Mouse (Mus musculus): ENCODE results near the gene Htr5b. TPM values are rescaled to one million over a fixed set of nuclear protein-coding genes. Genes with fewer than 3 reads are reported as not detected.
A peak's percentile ranks its signal among the peaks of the same experiment; 100 is the strongest.

Htr5b gene
- total and polyA plus RNA-seq, 2 experiments from 2014 or later = not detected

DNA sequence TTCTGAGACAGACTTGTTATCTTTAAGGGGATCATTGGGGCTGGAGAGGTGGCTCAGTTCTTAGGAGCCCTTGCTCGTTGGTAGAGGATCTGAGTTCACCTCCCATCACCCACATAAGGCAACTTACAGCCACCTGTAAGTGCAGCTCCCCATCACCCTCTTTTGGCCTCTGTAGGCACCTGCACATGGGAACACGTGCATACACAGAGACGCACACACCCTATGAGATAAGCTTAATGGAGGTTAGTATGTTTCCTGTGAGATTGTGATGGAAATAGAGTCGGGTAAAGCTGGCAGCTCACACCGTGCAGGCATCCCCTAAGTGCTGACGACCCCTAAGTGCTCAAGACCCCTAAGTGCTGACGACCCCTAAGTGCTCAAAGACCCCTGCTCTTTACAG is 3.2 kb upstream of the Htr5b start:
- ATAC-seq (ENCODE audit: insufficient read depth, low read depth) (no peak), DNase-seq (ENCODE audit: low spot score) (no peak)
- no peaks in the 10 kb centered on the region for H3K4me1 ChIP-seq (ENCODE audit: control insufficient read depth, insufficient read depth)
- H3K27me3 ChIP-seq (ENCODE audit: control insufficient read depth, insufficient read depth, low read length) = peaks cover 13% of the 10 kb centered on the region
- no peak overlapping the region for H3K4me3 ChIP-seq (ENCODE audit: low read depth, low read length)
- 40% methylated on average over 7 of the region's 7 CpGs for WGBS
- H3K27ac ChIP-seq (ENCODE audit: low read depth) = no peak overlapping the region
- TF ChIP-seq CTCF (IDR thresholded peaks at IDR 0.05; ENCODE audit: low read depth) (no peak), EP300 (IDR thresholded peaks at IDR 0.05; ENCODE audit: low read depth) (no peak)
- no peak overlapping the region for H3K4me2 ChIP-seq (ENCODE audit: low read depth, low read length)
- H3K9me3 ChIP-seq (replicated peaks; ENCODE audit: control insufficient read depth, low read length) = no peaks in the 10 kb centered on the region
- no peak overlapping the region for H3K9ac ChIP-seq (replicated peaks; ENCODE audit: low read depth, low read length)
- no peaks in the 10 kb centered on the region for H3K36me3 ChIP-seq (replicated peaks; ENCODE audit: control insufficient read depth, insufficient read depth, low read length)

DNA sequence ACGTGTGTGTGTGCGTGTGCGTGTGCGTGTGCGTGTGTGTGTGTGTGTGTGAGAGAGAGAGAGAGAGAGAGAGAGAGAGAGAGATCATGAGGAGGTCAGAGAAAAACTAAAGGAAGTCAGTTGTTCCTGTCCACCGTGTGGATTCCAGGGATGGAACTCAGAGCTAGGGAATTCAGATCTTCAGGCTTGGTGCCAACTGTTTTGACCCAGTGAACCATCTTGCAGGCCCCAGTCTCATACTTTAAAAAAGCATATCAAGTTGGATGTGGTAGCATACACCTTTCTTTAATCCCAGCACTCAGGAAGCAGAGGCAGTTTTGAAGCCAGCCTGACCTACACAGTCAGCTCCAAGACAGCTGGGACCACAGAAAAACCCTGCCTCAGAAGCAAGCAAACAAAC is 1.0 kb upstream of the Htr5b start:
- Histone ChIP-seq H3K27ac (ENCODE audit: low read depth) (no peak overlapping the region), H3K4me3 (ENCODE audit: low read depth, low read length) (no peak overlapping the region), H3K27me3 (ENCODE audit: control insufficient read depth, insufficient read depth, low read length) (peaks cover 13% of the 10 kb centered on the region), H3K36me3 (replicated peaks; ENCODE audit: control insufficient read depth, insufficient read depth, low read length) (no peaks in the 10 kb centered on the region), H3K4me2 (ENCODE audit: low read depth, low read length) (no peak overlapping the region), H3K9ac (replicated peaks; ENCODE audit: low read depth, low read length) (no peak overlapping the region), H3K4me1 (ENCODE audit: control insufficient read depth, insufficient read depth) (no peaks in the 10 kb centered on the region), H3K9me3 (replicated peaks; ENCODE audit: control insufficient read depth, low read length) (no peaks in the 10 kb centered on the region)
- no peak for DNase-seq (ENCODE audit: low spot score)
- TF ChIP-seq CTCF (IDR thresholded peaks at IDR 0.05; ENCODE audit: low read depth) = no peak
- no peak for TF ChIP-seq EP300 (IDR thresholded peaks at IDR 0.05; ENCODE audit: low read depth)
- whole genome bisulfite sequencing = 76% methylated on average over 6 of the region's 6 CpGs
- no peak for ATAC-seq (ENCODE audit: insufficient read depth, low read depth)

DNA sequence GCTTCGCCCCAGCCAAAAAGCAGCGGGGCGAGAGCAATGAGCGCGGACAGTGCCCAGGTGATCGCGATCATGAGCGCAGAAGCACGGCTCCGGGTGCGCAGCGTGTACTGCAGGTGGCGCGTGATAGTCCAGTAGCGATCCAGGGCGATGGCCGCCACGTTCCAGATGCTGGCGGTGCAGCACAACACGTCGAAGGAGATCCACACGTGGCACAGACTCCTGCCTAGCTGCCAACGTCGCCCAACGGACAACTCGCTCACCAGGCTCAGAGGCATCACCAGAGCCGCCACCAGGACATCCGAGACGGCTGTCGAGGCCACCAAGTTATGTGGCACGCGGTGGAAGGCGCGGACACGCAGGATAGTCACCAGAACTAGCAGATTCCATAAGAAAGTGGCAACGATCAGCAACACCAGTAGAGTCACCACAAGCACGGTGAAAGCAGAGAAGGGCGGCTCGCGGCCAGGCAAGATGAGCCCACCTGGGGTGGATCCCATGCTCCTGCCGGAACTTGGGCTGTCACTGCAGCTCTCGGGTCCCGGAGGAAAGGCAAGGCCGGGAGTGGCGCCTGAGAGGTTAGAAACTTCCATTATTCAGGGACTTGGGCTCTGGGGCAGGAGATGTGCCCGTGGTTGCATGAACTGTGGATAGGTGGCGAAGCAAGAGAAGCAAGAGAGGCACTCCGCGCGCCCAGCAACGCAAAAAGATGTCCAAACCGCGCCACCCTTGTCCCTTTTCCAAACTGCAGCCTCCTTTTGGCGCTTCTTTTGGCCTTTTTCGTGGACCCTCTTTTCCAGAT is 466 bp downstream of the Htr5b start:
- H3K9me3 ChIP-seq (replicated peaks; ENCODE audit: control insufficient read depth, low read length) = no peaks in the 10 kb centered on the region
- no peaks in the 10 kb centered on the region for H3K36me3 ChIP-seq (replicated peaks; ENCODE audit: control insufficient read depth, insufficient read depth, low read length)
- peak overlapping the region; percentile 24 for H3K4me3 ChIP-seq (ENCODE audit: low read depth, low read length)
- peak overlapping the region; percentile 51 for H3K4me2 ChIP-seq (ENCODE audit: low read depth, low read length)
- DNase-seq (ENCODE audit: low spot score) (no peak), ATAC-seq (ENCODE audit: insufficient read depth, low read depth) (no peak)
- no peak overlapping the region for H3K9ac ChIP-seq (replicated peaks; ENCODE audit: low read depth, low read length)
- H3K27ac ChIP-seq (ENCODE audit: low read depth) = no peak overlapping the region
- TF ChIP-seq CTCF (IDR thresholded peaks at IDR 0.05; ENCODE audit: low read depth) = no peak
- TF ChIP-seq EP300 (IDR thresholded peaks at IDR 0.05; ENCODE audit: low read depth) = no peak
- WGBS = 12% methylated on average over 55 of the region's 55 CpGs
- H3K4me1 ChIP-seq (ENCODE audit: control insufficient read depth, insufficient read depth) = no peaks in the 10 kb centered on the region
- H3K27me3 ChIP-seq (ENCODE audit: control insufficient read depth, insufficient read depth, low read length) = peaks cover 13% of the 10 kb centered on the region

DNA sequence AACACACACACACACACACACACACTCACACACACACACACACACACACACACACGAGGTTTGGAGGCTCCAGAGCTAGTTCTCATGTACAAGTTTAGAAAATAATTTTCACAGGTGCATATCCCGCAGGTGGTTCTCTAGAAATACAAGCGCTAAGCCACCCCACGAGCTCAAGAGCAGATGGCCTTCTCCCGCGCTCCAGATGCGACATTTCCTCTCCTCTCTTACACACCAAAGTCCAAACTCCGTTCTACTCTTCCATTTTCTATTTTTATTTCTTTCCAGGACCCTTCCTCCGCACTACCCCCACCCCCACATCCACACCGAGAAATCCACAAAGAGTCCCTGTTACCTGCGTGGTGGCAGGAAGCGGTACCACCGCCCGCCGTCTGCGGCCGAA is 1.2 kb downstream of the Htr5b start:
- H3K4me3 ChIP-seq (ENCODE audit: low read depth, low read length) = 0 out of 2 replicates have a peak overlapping the region, but pooled peaks have one; percentile 24
- H3K27me3 ChIP-seq (ENCODE audit: control insufficient read depth, insufficient read depth, low read length) = peaks cover 13% of the 10 kb centered on the region
- WGBS = 51% methylated on average over 17 of the region's 17 CpGs
- no peak for ATAC-seq (ENCODE audit: insufficient read depth, low read depth)
- no peak overlapping the region for H3K9ac ChIP-seq (replicated peaks; ENCODE audit: low read depth, low read length)
- H3K4me2 ChIP-seq (ENCODE audit: low read depth, low read length) = no peak overlapping the region
- no peaks in the 10 kb centered on the region for H3K9me3 ChIP-seq (replicated peaks; ENCODE audit: control insufficient read depth, low read length)
- no peaks in the 10 kb centered on the region for H3K36me3 ChIP-seq (replicated peaks; ENCODE audit: control insufficient read depth, insufficient read depth, low read length)
- no peak overlapping the region for H3K27ac ChIP-seq (ENCODE audit: low read depth)
- no peaks in the 10 kb centered on the region for H3K4me1 ChIP-seq (ENCODE audit: control insufficient read depth, insufficient read depth)
- DNase-seq (ENCODE audit: low spot score) = no peak
- TF ChIP-seq CTCF (IDR thresholded peaks at IDR 0.05; ENCODE audit: low read depth) (no peak), EP300 (IDR thresholded peaks at IDR 0.05; ENCODE audit: low read depth) (no peak)

DNA sequence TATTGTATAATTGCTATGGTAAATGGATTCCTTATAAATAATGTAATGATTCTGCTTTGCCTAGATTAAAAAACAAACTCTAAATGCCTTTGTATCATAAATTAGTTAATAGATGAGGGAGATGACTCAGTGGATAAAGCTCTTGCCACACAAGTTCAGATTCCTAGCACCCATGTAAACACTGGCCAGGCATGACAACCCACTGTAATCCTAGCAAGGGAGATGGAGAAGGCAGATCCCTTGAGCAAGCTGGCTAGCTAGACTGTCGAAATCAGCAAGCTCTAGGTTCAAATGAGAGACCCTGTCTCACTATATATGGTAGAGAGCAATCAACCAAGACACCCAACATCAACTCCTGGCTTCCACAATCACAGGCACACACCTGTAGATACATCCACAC is 9.7 kb downstream of the Htr5b start:
- no peak overlapping the region for H3K9ac ChIP-seq (replicated peaks; ENCODE audit: low read depth, low read length)
- no peaks in the 10 kb centered on the region for H3K4me1 ChIP-seq (ENCODE audit: control insufficient read depth, insufficient read depth)
- ATAC-seq (ENCODE audit: insufficient read depth, low read depth) (no peak), DNase-seq (ENCODE audit: low spot score) (no peak)
- H3K4me3 ChIP-seq (ENCODE audit: low read depth, low read length) = no peak overlapping the region
- no peaks in the 10 kb centered on the region for H3K27me3 ChIP-seq (ENCODE audit: control insufficient read depth, insufficient read depth, low read length)
- no peak overlapping the region for H3K27ac ChIP-seq (ENCODE audit: low read depth)
- no peaks in the 10 kb centered on the region for H3K9me3 ChIP-seq (replicated peaks; ENCODE audit: control insufficient read depth, low read length)
- no peak for TF ChIP-seq CTCF (IDR thresholded peaks at IDR 0.05; ENCODE audit: low read depth)
- no peak for TF ChIP-seq EP300 (IDR thresholded peaks at IDR 0.05; ENCODE audit: low read depth)
- no peaks in the 10 kb centered on the region for H3K36me3 ChIP-seq (replicated peaks; ENCODE audit: control insufficient read depth, insufficient read depth, low read length)
- 58% methylated on average over 1 of the region's 1 CpGs for WGBS
- no peak overlapping the region for H3K4me2 ChIP-seq (ENCODE audit: low read depth, low read length)

DNA sequence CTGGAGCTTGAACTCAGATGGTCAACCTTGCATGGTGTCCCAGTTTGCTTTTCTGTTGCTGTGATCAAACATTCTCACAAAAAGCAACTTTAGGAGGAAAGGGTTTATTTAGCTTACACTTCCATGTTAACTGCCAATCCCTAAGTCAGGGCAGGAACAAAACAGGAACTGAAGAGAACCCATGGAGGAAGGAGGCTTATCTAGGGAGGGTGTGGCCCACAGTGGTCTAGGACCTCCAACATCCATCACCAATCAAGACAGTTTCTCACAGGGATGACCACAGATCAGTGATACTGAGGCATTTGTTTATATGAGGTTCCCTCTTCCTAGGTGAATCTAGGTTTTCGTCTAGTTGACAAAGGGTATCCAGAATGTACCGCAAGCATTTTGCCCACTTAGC is 16.3 kb downstream of the Htr5b start:
- no peaks in the 10 kb centered on the region for H3K4me1 ChIP-seq (ENCODE audit: control insufficient read depth, insufficient read depth)
- 81% methylated on average over 2 of the region's 2 CpGs for WGBS
- TF ChIP-seq CTCF (IDR thresholded peaks at IDR 0.05; ENCODE audit: low read depth) = no peak
- no peak for TF ChIP-seq EP300 (IDR thresholded peaks at IDR 0.05; ENCODE audit: low read depth)
- no peak overlapping the region for H3K27ac ChIP-seq (ENCODE audit: low read depth)
- H3K9me3 ChIP-seq (replicated peaks; ENCODE audit: control insufficient read depth, low read length) = no peaks in the 10 kb centered on the region
- DNase-seq (ENCODE audit: low spot score) (no peak), ATAC-seq (ENCODE audit: insufficient read depth, low read depth) (no peak)
- no peak overlapping the region for H3K9ac ChIP-seq (replicated peaks; ENCODE audit: low read depth, low read length)
- H3K36me3 ChIP-seq (replicated peaks; ENCODE audit: control insufficient read depth, insufficient read depth, low read length) = no peaks in the 10 kb centered on the region
- no peak overlapping the region for H3K4me3 ChIP-seq (ENCODE audit: low read depth, low read length)
- no peak overlapping the region for H3K4me2 ChIP-seq (ENCODE audit: low read depth, low read length)
- H3K27me3 ChIP-seq (ENCODE audit: control insufficient read depth, insufficient read depth, low read length) = no peaks in the 10 kb centered on the region
